Mouse (Mus musculus) A20 (cell line): ENCODE results near the gene Gm20388.

Experiments used
- DNase-seq: peaks from one replicate; pipeline ENCODE4 v3.0.0-alpha.2; 2011; ENCODE audit warnings: low read depth, low spot score

Gene Gm20388

GRCm38 (mm10) chr8:121750512-121750911, 1839.9 kb downstream of the Gm20388 start:
- DNase-seq = peak; percentile 50

- DNase-seq = peak; percentile 84
Measured at GRCm38 (mm10) chr8:121751407-121751806, 1840.8 kb downstream of the Gm20388 start.

GRCm38 (mm10) chr8:121758470-121758869, 1847.8 kb downstream of the Gm20388 start:
- DNase-seq = no peak

GRCm38 (mm10) chr8:121760484-121760883, 1849.8 kb downstream of the Gm20388 start:
- DNase-seq = no peak

- peak; percentile 18 for DNase-seq
Measured at GRCm38 (mm10) chr8:121761480-121761879, 1850.8 kb downstream of the Gm20388 start.

- no peak for DNase-seq
Measured at GRCm38 (mm10) chr8:121762999-121763699, 1852.5 kb downstream of the Gm20388 start.

GRCm38 (mm10) chr8:121763700-121764013, 1853.0 kb downstream of the Gm20388 start:
- no peak for DNase-seq

- no peak for DNase-seq
Measured at GRCm38 (mm10) chr8:121765594-121766138, 1855.0 kb downstream of the Gm20388 start.

GRCm38 (mm10) chr8:121769095-121769494, 1858.5 kb downstream of the Gm20388 start:
- no peak for DNase-seq

- no peak for DNase-seq
Measured at GRCm38 (mm10) chr8:121769621-121770020, 1859.0 kb downstream of the Gm20388 start.

- DNase-seq = no peak
Measured at GRCm38 (mm10) chr8:121770845-121771752, 1860.5 kb downstream of the Gm20388 start.

GRCm38 (mm10) chr8:121773876-121774275, 1863.2 kb downstream of the Gm20388 start:
- no peak for DNase-seq

- DNase-seq = no peak
Measured at GRCm38 (mm10) chr8:121782493-121782892, 1871.9 kb downstream of the Gm20388 start.

GRCm38 (mm10) chr8:121786542-121786941, 1875.9 kb downstream of the Gm20388 start:
- no peak for DNase-seq

- DNase-seq = peak; percentile 81
Measured at GRCm38 (mm10) chr8:121788786-121789185, 1878.1 kb downstream of the Gm20388 start.

- DNase-seq = no peak
Measured at GRCm38 (mm10) chr8:121792159-121792558, 1881.5 kb downstream of the Gm20388 start.

- no peak for DNase-seq
Measured at GRCm38 (mm10) chr8:121792627-121793026, 1882.0 kb downstream of the Gm20388 start.

GRCm38 (mm10) chr8:121794151-121794550, 1883.5 kb downstream of the Gm20388 start:
- no peak for DNase-seq

- no peak for DNase-seq
Measured at GRCm38 (mm10) chr8:121795461-121795860, 1884.8 kb downstream of the Gm20388 start.

- DNase-seq = no peak
Measured at GRCm38 (mm10) chr8:121796406-121796805, 1885.8 kb downstream of the Gm20388 start.

- DNase-seq = no peak
Measured at GRCm38 (mm10) chr8:121798401-121798800, 1887.8 kb downstream of the Gm20388 start.

- no peak for DNase-seq
Measured at GRCm38 (mm10) chr8:121804829-121805228, 1894.2 kb downstream of the Gm20388 start.
